Mouse (Mus musculus): ENCODE results near the gene Txn1.

DNA sequence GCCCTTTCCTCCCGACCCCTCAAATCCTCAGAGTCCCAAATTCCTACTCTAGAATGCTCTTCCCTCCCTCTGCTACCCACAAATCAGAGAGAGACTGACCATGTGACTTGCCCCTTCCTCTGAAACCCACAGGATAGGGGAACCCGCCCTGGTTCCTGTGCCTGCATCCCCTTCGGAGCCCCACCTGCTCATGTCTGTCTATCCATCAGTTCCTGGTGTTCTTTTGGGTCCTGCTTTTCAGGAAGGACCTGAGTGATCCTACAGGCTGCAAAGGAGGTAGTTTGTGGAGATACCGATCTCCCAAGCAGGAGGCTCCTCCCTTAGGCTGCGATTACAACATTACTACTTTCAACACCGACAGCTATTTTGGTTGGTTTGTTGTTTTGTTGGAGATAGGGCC lies 47.4 kb downstream of the Txn1 start:
- TF ChIP-seq CTCF (IDR thresholded peaks at IDR 0.05; ENCODE audit: low read depth): no peak
- TF ChIP-seq EP300 (IDR thresholded peaks at IDR 0.05; ENCODE audit: low read depth): no peak

Measured in liver, postnatal 0 days (tissue).